Mouse (Mus musculus) ES-Bruce4 (cell line): ENCODE results near the gene Rho. TPM values are rescaled to one million over a fixed set of nuclear protein-coding genes. Genes with fewer than 3 reads are reported as not detected.

Experiments used
- H3K27ac ChIP-seq: 2 replicates; pipeline ENCODE4 v1.5.1; 2012; ENCODE audit warnings: low read length, inconsistent platforms; ENCODE audit not compliant: insufficient read depth
- H3K27me3 ChIP-seq: 2 replicates; pipeline ENCODE4 v1.6.1; 2012; ENCODE audit warnings: mild to moderate bottlenecking, low read length, inconsistent platforms; ENCODE audit not compliant: control insufficient read depth, poor library complexity, insufficient read depth, severe bottlenecking
- H3K36me3 ChIP-seq: 2 replicates; pipeline ENCODE4 v1.6.1; 2012; ENCODE audit warnings: inconsistent platforms, mild to moderate bottlenecking, low read length, moderate library complexity; ENCODE audit not compliant: control insufficient read depth, poor library complexity, insufficient read depth, severe bottlenecking
- H3K4me1 ChIP-seq: one replicate; pipeline ENCODE4 v1.8.1; 2011; ENCODE audit warnings: low read length; ENCODE audit not compliant: control insufficient read depth, insufficient read depth
- H3K4me3 ChIP-seq: 2 replicates; pipeline ENCODE4 v1.5.1; 2011; ENCODE audit warnings: low read depth, mild to moderate bottlenecking, low read length
- H3K9ac ChIP-seq: 2 replicates; pipeline ENCODE4 v1.6.1; 2012; ENCODE audit warnings: low read depth, mild to moderate bottlenecking, inconsistent platforms; ENCODE audit not compliant: poor library complexity, severe bottlenecking
- H3K9me3 ChIP-seq: replicated peaks from 2 replicates; pipeline ENCODE4 v1.6.1; 2012; ENCODE audit warnings: mild to moderate bottlenecking, low read length, inconsistent platforms; ENCODE audit not compliant: control insufficient read depth, poor library complexity, insufficient read depth, severe bottlenecking
- CTCF ChIP-seq: IDR thresholded peaks from one replicate; pipeline ENCODE4 v1.8.1; 2011; ENCODE audit warnings: low read depth, low read length
- EP300 ChIP-seq: IDR thresholded peaks from 2 replicates; pipeline ENCODE4 v1.6.1; 2011; ENCODE audit warnings: low read depth, low read length; ENCODE audit not compliant: insufficient read depth
- POLR2A ChIP-seq: IDR thresholded peaks from one replicate; pipeline ENCODE4 v1.8.1; 2011; ENCODE audit warnings: low read length; ENCODE audit not compliant: insufficient read depth
- polyA plus RNA-seq: library from polyadenylated mRNA; stranded (reverse); fragments of >200 nt; gene quantifications from 2 replicates; pipeline ENCODE4 v1.2.4, GENCODE M21; 2011; ENCODE audit warnings: low read depth; ENCODE audit not compliant: missing spikeins, insufficient read depth, insufficient read length

The Rho gene
- polyA plus RNA-seq, 1 experiment, result 0.46 TPM

DNA sequence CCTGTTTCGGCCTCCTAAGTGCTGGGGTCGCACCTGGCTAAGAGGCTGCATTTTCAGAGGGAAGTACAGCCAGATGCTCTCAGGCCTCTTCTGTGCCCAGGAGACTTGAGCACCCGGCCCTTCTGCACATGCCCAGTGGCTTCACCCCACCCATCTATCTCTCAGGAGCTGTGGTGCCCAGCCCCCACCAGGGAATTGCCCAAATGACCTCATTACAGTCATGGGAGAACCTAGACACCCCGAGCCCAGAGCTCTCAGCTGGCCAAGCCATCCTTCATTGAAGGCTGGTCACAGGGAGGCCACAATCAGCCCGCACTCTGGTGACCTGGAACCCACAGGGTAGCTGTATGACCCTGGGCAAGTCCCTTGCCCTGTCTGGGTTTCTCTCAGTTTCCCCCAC is 57.5 kb downstream of the Rho start:
- no peak overlapping the region for H3K9ac ChIP-seq
- no peak for TF ChIP-seq POLR2A
- no peaks in the 10 kb centered on the region for H3K4me1 ChIP-seq

DNA sequence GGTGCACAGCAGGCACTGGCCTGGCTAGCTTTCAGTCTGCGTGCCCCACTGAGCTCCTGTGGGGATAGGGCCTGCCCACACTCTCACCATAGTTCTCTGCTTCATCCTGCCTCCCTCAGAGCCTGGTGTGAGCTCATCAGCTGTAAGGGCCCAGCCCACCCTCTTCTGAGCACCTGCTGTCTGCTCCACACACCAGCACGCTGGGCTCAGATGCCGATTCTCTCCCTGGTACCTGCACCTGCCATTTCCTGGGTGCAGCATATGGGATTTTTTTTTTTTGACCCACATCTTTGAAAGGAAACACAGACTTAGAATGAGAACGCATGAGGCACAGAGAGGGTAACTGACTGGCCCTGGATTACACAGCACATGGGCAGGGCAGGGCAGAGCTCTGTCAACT is 58.1 kb downstream of the Rho start:
- Histone ChIP-seq H3K4me3 (no peak overlapping the region), H3K9ac (no peak overlapping the region), H3K9me3 (no peaks in the 10 kb centered on the region), H3K27ac (no peak overlapping the region), H3K4me1 (no peaks in the 10 kb centered on the region), H3K27me3 (peaks cover 16% of the 10 kb centered on the region; the same call in 1 of the 2 replicates), H3K36me3 (no peaks in the 10 kb centered on the region)
- TF ChIP-seq CTCF (no peak), EP300 (no peak), POLR2A (no peak)

More for the DNA sequence above, 57.5 kb downstream of the Rho start:
- H3K27me3 ChIP-seq, result peaks cover 11% of the 10 kb centered on the region; the same call in 1 of the 2 replicates
- no peak overlapping the region for H3K4me3 ChIP-seq
- no peaks in the 10 kb centered on the region for H3K36me3 ChIP-seq
- H3K9me3 ChIP-seq, result no peaks in the 10 kb centered on the region
- no peak overlapping the region for H3K27ac ChIP-seq

Other genes starting within 250 kb of the Rho start
- 12.9 and 16.9 TPM in 2 replicates for gene Tmem40, start 169.3 kb upstream of the Rho start, polyA plus RNA-seq
- gene Cand2, start 157.2 kb upstream of the Rho start, polyA plus RNA-seq, result 12.8 and 13.9 TPM in 2 replicates
- 3,790 and 3,890 TPM in 2 replicates for gene Rpl32, start 123.0 kb upstream of the Rho start, polyA plus RNA-seq
- 0.88 and 1.1 TPM in 2 replicates for gene Efcab12, start 93.3 kb upstream of the Rho start, polyA plus RNA-seq
- gene Mbd4, start 78.4 kb upstream of the Rho start, polyA plus RNA-seq, result 24.7 and 28.0 TPM in 2 replicates
- 13.5 and 17.1 TPM in 2 replicates for gene Ift122, start 78.3 kb upstream of the Rho start, polyA plus RNA-seq
- gene H1foo, start 13.2 kb downstream of the Rho start, polyA plus RNA-seq, result not detected in 2 replicates
- gene Plxnd1, start 63.3 kb downstream of the Rho start, polyA plus RNA-seq, result 5.8 and 7.6 TPM in 2 replicates